Mouse (Mus musculus): ENCODE measurements around the gene Arhgap27. TPM values are rescaled to one million over a fixed set of nuclear protein-coding genes. Genes with fewer than 3 reads are reported as not detected.

Gene Arhgap27
- polyA plus RNA-seq, 1 experiment: 2.0 TPM

DNA sequence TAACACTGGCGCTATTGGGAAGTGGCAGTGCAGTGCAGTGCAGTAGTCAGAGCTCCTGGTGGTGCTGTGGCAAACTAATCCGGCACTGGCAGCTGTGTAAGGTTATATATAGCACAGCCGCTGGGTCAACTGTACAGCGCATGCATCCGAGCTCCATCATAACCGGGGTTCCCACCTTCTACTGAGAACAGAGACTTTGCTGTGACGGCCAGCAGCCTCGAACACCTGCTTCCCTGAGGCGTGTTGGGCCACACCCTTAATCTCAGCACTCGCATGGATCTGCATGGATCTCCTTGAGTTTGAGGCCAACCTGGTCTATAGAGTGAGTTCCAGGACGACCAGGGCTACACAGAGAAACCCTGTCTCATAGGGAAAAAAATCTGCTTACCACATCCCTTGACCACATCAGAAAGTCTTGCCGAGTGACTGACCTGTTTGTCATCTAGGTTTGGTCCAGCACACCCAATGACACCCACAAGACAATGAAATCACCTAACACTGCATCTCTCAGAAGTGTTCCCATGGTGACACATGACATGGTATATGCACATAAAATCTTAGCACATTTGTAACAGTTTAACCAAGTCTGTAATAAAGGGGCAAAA, 12.7 kb downstream of the Arhgap27 start:
- TF ChIP-seq CTCF (IDR thresholded peaks at IDR 0.05; ENCODE audit: borderline replicate concordance, insufficient read depth, low read length) (no peak), POLR2A (IDR thresholded peaks at IDR 0.05; ENCODE audit: low read depth, low read length) (no peak)
- no peak overlapping the region for H3K4me3 ChIP-seq (ENCODE audit: insufficient read depth, low read length)
- H3K27ac ChIP-seq (ENCODE audit: insufficient read depth, low read length): no peak overlapping the region
- no peaks in the 10 kb centered on the region for H3K4me1 ChIP-seq (ENCODE audit: control insufficient read depth, insufficient read depth, low read length)

DNA sequence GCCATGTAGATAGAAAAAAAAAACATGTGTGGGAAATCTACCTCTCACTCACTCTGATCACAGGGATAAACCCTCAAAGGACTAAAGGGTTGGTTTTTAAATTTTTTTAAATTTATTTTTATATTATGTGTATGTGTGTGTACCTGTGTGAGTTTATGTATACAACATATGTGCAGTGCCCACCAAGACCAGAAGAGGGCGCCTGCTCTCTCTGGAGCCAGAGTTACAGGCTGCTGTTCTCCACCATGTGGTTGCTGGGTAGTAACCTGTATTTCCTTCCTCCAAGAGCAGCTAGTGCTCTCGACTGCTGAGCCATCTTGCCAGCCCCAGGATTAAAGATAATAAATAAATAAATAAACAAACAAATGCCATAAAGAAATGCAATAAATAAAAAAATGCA, 13.8 kb downstream of the Arhgap27 start:
- TF ChIP-seq POLR2A (IDR thresholded peaks at IDR 0.05; ENCODE audit: low read depth, low read length): no peak
- TF ChIP-seq CTCF (IDR thresholded peaks at IDR 0.05; ENCODE audit: borderline replicate concordance, insufficient read depth, low read length): no peak
- Histone ChIP-seq H3K4me1 (ENCODE audit: control insufficient read depth, insufficient read depth, low read length) (no peaks in the 10 kb centered on the region), H3K27ac (ENCODE audit: insufficient read depth, low read length) (no peak overlapping the region), H3K4me3 (ENCODE audit: insufficient read depth, low read length) (no peak overlapping the region)

DNA sequence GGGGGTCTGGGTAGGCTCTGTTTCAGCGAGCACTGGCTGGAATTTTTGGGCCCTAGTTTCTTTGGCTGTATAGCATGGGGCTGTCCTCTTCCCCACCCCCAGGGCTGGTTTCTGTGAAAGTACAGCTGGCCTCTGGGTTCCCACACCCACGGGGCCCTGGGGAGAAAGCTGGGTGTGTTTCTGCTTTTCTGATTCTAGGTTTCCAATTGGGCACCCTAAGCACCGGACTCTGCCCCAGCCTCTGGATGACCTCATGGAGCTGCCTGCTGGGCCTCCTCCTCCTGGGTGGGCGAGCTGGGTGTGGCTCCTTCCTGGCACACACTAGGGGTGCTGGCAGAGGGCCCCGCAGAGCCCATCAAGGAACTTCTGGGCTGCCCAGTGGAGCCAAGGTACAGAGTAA, 16.8 kb downstream of the Arhgap27 start:
- Histone ChIP-seq H3K4me1 (ENCODE audit: control insufficient read depth, insufficient read depth, low read length) (no peaks in the 10 kb centered on the region), H3K27ac (ENCODE audit: insufficient read depth, low read length) (no peak overlapping the region), H3K4me3 (ENCODE audit: insufficient read depth, low read length) (no peak overlapping the region)
- TF ChIP-seq POLR2A (IDR thresholded peaks at IDR 0.05; ENCODE audit: low read depth, low read length): no peak
- TF ChIP-seq CTCF (IDR thresholded peaks at IDR 0.05; ENCODE audit: borderline replicate concordance, insufficient read depth, low read length): no peak

DNA sequence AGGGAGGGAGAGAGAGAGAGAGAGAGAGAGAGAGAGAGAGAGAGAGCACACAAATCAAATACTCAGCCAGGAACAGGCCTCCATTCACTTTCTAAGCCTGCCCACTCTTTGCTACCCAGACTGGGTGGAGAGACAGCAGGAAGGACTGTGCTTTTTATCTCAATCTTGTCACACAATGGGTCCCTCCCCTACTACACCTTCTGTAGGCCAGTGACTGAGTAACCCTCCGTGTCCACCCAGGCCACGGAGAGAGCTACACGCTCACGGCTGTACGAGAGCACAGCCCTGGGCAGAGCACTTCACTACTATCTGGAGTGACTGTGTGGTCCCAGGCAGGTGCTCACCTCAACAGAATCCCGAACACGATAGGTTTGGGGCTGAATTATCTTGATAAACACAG, 17.3 kb downstream of the Arhgap27 start:
- Histone ChIP-seq H3K27ac (ENCODE audit: insufficient read depth, low read length) (no peak overlapping the region), H3K4me3 (ENCODE audit: insufficient read depth, low read length) (no peak overlapping the region), H3K4me1 (ENCODE audit: control insufficient read depth, insufficient read depth, low read length) (no peaks in the 10 kb centered on the region)
- TF ChIP-seq POLR2A (IDR thresholded peaks at IDR 0.05; ENCODE audit: low read depth, low read length): no peak
- TF ChIP-seq CTCF (IDR thresholded peaks at IDR 0.05; ENCODE audit: borderline replicate concordance, insufficient read depth, low read length): no peak

DNA sequence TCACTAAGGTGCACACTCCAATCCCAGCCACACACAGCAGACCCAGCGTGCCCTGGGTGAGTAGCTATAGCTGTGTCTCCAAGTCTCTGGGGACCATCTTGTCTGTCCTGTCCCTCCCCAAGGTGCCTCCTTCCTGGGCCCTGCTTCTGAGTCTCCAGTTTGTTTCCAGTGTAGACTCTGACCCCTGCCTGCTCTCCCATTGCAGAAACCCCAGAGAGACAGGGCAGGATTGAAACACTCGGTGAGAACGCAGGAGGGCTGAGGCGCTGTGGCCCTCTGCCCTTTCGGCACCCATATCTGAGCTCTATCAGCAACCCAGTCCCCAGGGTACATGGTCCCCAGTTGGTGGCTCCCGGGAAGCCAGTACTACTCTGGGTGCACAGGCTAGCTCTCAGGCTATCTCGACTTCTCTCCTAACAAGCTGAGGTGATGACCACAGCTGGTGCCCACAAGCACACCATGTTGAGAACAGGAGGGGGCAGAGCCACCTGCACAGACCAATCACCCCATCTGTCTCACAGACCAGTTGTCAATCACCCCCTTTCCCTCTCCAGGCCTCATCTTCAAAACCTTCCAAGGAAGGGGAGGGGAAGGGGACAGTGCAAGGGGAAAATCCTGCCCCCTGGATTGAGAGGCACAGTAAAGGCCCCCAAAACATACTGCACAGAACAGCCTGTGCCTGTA, 17.9 kb downstream of the Arhgap27 start:
- Histone ChIP-seq H3K27ac (ENCODE audit: insufficient read depth, low read length) (no peak overlapping the region), H3K4me3 (ENCODE audit: insufficient read depth, low read length) (no peak overlapping the region), H3K4me1 (ENCODE audit: control insufficient read depth, insufficient read depth, low read length) (no peaks in the 10 kb centered on the region)
- TF ChIP-seq POLR2A (IDR thresholded peaks at IDR 0.05; ENCODE audit: low read depth, low read length) (no peak), CTCF (IDR thresholded peaks at IDR 0.05; ENCODE audit: borderline replicate concordance, insufficient read depth, low read length) (no peak)

DNA sequence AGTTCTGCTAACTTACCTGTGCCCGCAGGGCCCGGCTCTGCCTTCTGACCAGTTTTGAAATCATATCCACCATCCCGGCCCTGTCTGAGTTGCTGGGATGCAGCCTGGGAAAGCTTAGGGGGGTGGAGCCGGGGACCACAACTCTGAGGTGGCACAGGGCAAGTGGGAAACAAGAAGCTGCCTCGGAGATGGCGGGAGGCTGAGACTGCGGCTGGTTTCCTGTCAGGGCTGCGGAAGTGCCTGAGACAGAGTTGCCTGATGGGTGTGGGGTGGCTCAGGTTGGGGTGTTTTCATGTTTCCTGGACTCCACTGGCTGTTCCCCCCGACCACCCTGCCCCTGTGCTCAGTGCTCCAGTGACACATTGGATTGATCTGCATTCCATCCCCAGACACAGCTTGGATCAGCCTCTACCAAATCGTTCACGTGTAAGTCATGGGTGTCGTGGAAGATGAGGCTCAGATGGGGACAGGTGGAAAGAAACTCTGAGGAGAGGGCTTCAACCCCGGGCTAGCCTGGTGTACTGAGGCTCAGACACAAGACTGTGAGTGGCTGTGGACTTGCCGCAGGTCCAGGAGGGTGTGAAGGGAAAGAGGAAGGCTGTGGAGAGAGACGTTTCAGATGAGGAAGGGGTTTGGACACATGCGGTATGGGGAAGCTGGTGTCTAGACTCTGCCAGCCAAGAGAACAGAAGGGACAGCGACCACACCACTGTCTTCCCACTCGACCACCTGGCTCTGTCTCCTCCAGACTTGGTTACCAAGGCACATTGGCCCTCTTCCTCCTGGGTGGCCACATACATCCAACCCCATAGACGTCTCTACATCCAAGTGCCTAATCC, 18.8 kb downstream of the Arhgap27 start:
- TF ChIP-seq CTCF (IDR thresholded peaks at IDR 0.05; ENCODE audit: borderline replicate concordance, insufficient read depth, low read length) (no peak), POLR2A (IDR thresholded peaks at IDR 0.05; ENCODE audit: low read depth, low read length) (no peak)
- H3K4me3 ChIP-seq (ENCODE audit: insufficient read depth, low read length): no peak overlapping the region
- no peak overlapping the region for H3K27ac ChIP-seq (ENCODE audit: insufficient read depth, low read length)
- 0 out of 2 replicates have a peak, but pooled peaks cover 3% of the 10 kb centered on the region for H3K4me1 ChIP-seq (ENCODE audit: control insufficient read depth, insufficient read depth, low read length)

DNA sequence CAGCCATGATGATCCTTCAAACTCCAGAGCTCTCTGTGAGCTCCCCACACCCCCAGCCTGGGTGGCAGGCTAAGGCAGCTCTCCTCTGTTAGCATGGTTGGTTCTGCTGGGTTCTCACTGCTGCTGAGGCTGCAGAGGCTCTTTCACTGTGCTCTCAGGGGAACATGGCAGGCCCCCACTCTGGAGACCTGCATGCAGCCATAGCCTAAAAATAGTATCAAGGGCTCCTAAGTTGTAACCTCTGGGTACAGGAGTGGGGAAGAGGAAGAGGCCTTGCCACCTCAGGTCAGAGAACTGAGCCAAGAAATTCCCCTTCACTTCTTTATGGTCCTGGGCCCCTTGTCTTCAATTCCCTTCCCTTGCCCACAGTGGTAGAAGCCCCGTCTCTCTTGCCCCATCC, 19.6 kb downstream of the Arhgap27 start:
- Histone ChIP-seq H3K4me3 (ENCODE audit: insufficient read depth, low read length) (no peak overlapping the region), H3K4me1 (ENCODE audit: control insufficient read depth, insufficient read depth, low read length) (0 out of 2 replicates have a peak, but pooled peaks cover 3% of the 10 kb centered on the region), H3K27ac (ENCODE audit: insufficient read depth, low read length) (no peak overlapping the region)
- TF ChIP-seq POLR2A (IDR thresholded peaks at IDR 0.05; ENCODE audit: low read depth, low read length): no peak
- TF ChIP-seq CTCF (IDR thresholded peaks at IDR 0.05; ENCODE audit: borderline replicate concordance, insufficient read depth, low read length): no peak

DNA sequence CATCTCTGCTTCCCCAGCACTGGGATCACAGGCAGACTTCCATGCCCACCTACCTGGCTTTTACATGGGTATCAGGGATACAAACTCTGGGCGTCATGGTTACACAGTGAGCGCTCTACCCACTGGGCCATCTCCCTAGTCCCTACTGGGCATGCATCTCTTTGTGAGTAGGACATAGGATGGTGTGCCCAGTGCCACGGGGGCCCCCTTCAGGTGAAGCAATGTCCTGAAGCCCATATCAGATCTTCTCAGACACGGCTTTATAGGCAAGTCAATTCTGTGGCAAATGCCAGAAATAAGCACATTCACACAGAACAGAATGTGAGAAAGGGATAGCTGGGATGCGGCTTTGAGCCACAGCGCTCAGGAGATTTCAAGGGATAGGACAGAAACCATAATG, 20.4 kb downstream of the Arhgap27 start:
- Histone ChIP-seq H3K4me1 (ENCODE audit: control insufficient read depth, insufficient read depth, low read length) (0 out of 2 replicates have a peak, but pooled peaks cover 3% of the 10 kb centered on the region), H3K27ac (ENCODE audit: insufficient read depth, low read length) (no peak overlapping the region), H3K4me3 (ENCODE audit: insufficient read depth, low read length) (no peak overlapping the region)
- no peak for TF ChIP-seq CTCF (IDR thresholded peaks at IDR 0.05; ENCODE audit: borderline replicate concordance, insufficient read depth, low read length)
- no peak for TF ChIP-seq POLR2A (IDR thresholded peaks at IDR 0.05; ENCODE audit: low read depth, low read length)

DNA sequence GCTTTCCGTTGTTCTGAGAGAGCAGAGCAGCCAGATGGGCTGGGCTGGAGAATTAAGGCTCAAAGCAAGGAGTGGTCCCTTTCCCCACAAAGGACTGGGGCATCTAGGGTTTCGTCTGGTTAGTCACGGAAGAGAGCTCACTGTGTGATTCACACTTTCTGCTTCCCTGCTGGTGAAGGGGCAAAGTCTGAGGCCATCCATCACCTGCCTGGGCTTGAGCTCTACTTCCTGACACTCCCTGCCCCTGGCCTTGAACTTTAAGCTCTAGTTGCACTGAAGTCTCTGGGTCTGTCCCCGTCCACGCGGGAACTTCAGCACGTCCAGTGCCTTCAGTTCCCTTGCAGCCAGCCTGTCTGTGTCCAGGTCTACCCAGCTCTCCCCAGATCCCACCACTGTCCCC, 22.8 kb downstream of the Arhgap27 start:
- no peak overlapping the region for H3K27ac ChIP-seq (ENCODE audit: insufficient read depth, low read length)
- 0 out of 2 replicates have a peak, but pooled peaks cover 3% of the 10 kb centered on the region for H3K4me1 ChIP-seq (ENCODE audit: control insufficient read depth, insufficient read depth, low read length)
- H3K4me3 ChIP-seq (ENCODE audit: insufficient read depth, low read length): no peak overlapping the region
- TF ChIP-seq POLR2A (IDR thresholded peaks at IDR 0.05; ENCODE audit: low read depth, low read length): no peak
- TF ChIP-seq CTCF (IDR thresholded peaks at IDR 0.05; ENCODE audit: borderline replicate concordance, insufficient read depth, low read length): no peak

Measured in embryonic fibroblast, embryonic 13.5 days (primary cell).